Mouse (Mus musculus): Measurements from ENCODE around the gene Srsf1.

- TF ChIP-seq CTCF (IDR thresholded peaks at IDR 0.05; ENCODE audit: insufficient read depth, low read length) (no peak), POLR2A (IDR thresholded peaks at IDR 0.05; ENCODE audit: borderline replicate concordance, extremely low read depth, low read depth, low read length) (no peak)
These were observed 15.4 kb upstream of the Srsf1 start for GRCm38 (mm10) chr11:88031753-88032152.
